Comparison of ENCODE assay signal across 29 mouse cellular contexts in the genomic region with DNA sequence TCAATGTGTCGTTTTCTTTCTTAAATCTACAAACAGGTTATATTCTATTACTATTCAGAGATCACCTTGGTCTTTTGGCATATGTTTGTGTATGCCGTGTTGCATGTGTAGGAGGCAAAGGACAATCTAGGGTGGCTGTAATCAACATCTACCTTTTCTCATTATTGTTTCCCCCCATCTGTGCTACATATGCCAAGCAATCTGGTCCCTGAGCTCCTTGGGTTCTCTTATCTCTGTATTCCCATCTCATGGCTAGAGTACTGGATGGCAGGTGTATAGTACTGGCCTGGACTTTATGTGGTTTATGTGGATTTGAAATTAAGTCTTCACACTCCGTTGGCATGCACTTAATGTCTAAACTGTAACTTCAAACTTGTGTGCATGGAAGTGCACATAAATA.
DNase-seq lines count a peak whose midpoint lies in the region; ATAC-seq lines count a peak whose summit lies in the region.
"Had no signal": no experiment of that assay in that cellular context is flagged by ENCODE, and none has a peak within 500 bp of the region (broad histone marks: within the 10 kb centered on the region; RNA-seq: fewer than 3 reads in every experiment).

No protein-coding gene starts in this region.

- 80% methylated on average over 3 of the region's 3 CpGs for WGBS in hindbrain, embryonic 10.5 days
- WGBS in hindbrain, embryonic 12.5 days: 79% methylated on average over 3 of the region's 3 CpGs

- H3K9me3 ChIP-seq in hindbrain, embryonic 10.5 days: no peaks in the 10 kb centered on the region
- no peaks in the 10 kb centered on the region for H3K9me3 ChIP-seq in hindbrain, embryonic 12.5 days (replicated peaks)
- H3K9me3 ChIP-seq: embryonic facial prominence, embryonic 10.5 days; embryonic facial prominence, embryonic 13.5 days; forebrain, embryonic 12.5 days; forebrain, embryonic 15.5 days; G1E; heart, embryonic 10.5 days; heart, embryonic 13.5 days; hindbrain, embryonic 13.5 days; intestine, embryonic 15.5 days had no signal

- H3K27ac ChIP-seq in hindbrain, embryonic 10.5 days: no peak overlapping the region
- no peak overlapping the region for H3K27ac ChIP-seq in hindbrain, embryonic 12.5 days
- H3K27ac ChIP-seq: embryonic facial prominence, embryonic 10.5 days; embryonic facial prominence, embryonic 13.5 days; forebrain, embryonic 12.5 days; forebrain, embryonic 15.5 days; heart, adult 2 months; heart, embryonic 10.5 days; heart, embryonic 13.5 days; hindbrain, embryonic 13.5 days; intestine, embryonic 15.5 days had no signal

- H3K4me3 ChIP-seq in hindbrain, embryonic 10.5 days: no peak overlapping the region
- no peak overlapping the region for H3K4me3 ChIP-seq in hindbrain, embryonic 12.5 days
- H3K4me3 ChIP-seq: embryonic facial prominence, embryonic 10.5 days; embryonic facial prominence, embryonic 13.5 days; erythroblast, embryonic 14.5 days; forebrain, embryonic 12.5 days; forebrain, embryonic 15.5 days; heart, adult 2 months; heart, embryonic 10.5 days; heart, embryonic 13.5 days; hindbrain, embryonic 13.5 days; intestine, embryonic 15.5 days had no signal

- H3K9ac ChIP-seq in hindbrain, embryonic 12.5 days: no peak overlapping the region
- H3K9ac ChIP-seq: embryonic facial prominence, embryonic 13.5 days; forebrain, embryonic 12.5 days; forebrain, embryonic 15.5 days; heart, embryonic 13.5 days; hindbrain, embryonic 13.5 days; intestine, embryonic 15.5 days had no signal

- no peaks in the 10 kb centered on the region for H3K36me3 ChIP-seq in hindbrain, embryonic 10.5 days
- H3K36me3 ChIP-seq in hindbrain, embryonic 12.5 days: no peaks in the 10 kb centered on the region
- H3K36me3 ChIP-seq: embryonic facial prominence, embryonic 10.5 days; embryonic facial prominence, embryonic 13.5 days; forebrain, embryonic 12.5 days; forebrain, embryonic 15.5 days; G1E; heart, embryonic 10.5 days; heart, embryonic 13.5 days; hindbrain, embryonic 13.5 days; intestine, embryonic 15.5 days had no signal

- peak; percentile 99 for ATAC-seq in cerebellum, adult (ENCODE audit: insufficient number of reproducible peaks, low FRiP score, low TSS enrichment)
- ATAC-seq in hindbrain, embryonic 12.5 days (ENCODE audit: low FRiP score): no peak
- ATAC-seq: forebrain, embryonic 15.5 days; hindbrain, embryonic 16.5 days; intestine, embryonic 15.5 days had no signal

- no peaks in the 10 kb centered on the region for H3K4me1 ChIP-seq in hindbrain, embryonic 10.5 days (replicated peaks)
- H3K4me1 ChIP-seq in hindbrain, embryonic 12.5 days: no peaks in the 10 kb centered on the region
- H3K4me1 ChIP-seq: embryonic facial prominence, embryonic 10.5 days; embryonic facial prominence, embryonic 13.5 days; forebrain, embryonic 12.5 days; forebrain, embryonic 15.5 days; heart, embryonic 10.5 days; heart, embryonic 13.5 days; hindbrain, embryonic 13.5 days; intestine, embryonic 15.5 days had no signal

- H3K4me2 ChIP-seq in hindbrain, embryonic 12.5 days (replicated peaks): no peak overlapping the region
- H3K4me2 ChIP-seq: embryonic facial prominence, embryonic 13.5 days; forebrain, embryonic 12.5 days; forebrain, embryonic 15.5 days; heart, embryonic 13.5 days; hindbrain, embryonic 13.5 days; intestine, embryonic 15.5 days had no signal

- H3K27me3 ChIP-seq in hindbrain, embryonic 10.5 days (ENCODE audit: insufficient read depth, poor library complexity, severe bottlenecking): no peaks in the 10 kb centered on the region
- H3K27me3 ChIP-seq in hindbrain, embryonic 12.5 days: no peaks in the 10 kb centered on the region
- H3K27me3 ChIP-seq: CH12.LX; embryonic facial prominence, embryonic 13.5 days; forebrain, embryonic 12.5 days; forebrain, embryonic 15.5 days; heart, embryonic 13.5 days; hindbrain, embryonic 13.5 days; intestine, embryonic 15.5 days had no signal

- DNase-seq in cerebellum, postnatal 4 days (ENCODE audit: low spot score in 2 of 2): no peak
- DNase-seq in cerebellum, adult 8-10 months: peak; percentile 33
- peak; percentile 12 for DNase-seq in cerebellum, postnatal 10 days
- no peak for DNase-seq in hindbrain, embryonic 10.5 days (ENCODE audit: low spot score)
- DNase-seq in gastrocnemius, postnatal 10 days: no peak
- DNase-seq in embryo, embryonic 10 days (ENCODE audit: low spot score): no peak
- DNase-seq: adrenal gland, adult 2 months; adrenal gland, postnatal 14 days; embryo, embryonic 11 days; gastrocnemius, postnatal 36 days; heart, adult 2 months; heart, postnatal 14 days; heart, postnatal 4 days; kidney, adult 11 months; kidney, adult 8-10 months had no signal

Comparison
In these comparisons a context has a peak if more than half of its experiments do, and no peak if none do; other contexts are left out.
1. DNase-seq: peak in cerebellum, adult 8-10 months (single experiment) and cerebellum, postnatal 10 days (2 of 2); none in cerebellum, postnatal 4 days (0 of 2), hindbrain, embryonic 10.5 days (single experiment), gastrocnemius, postnatal 10 days (single experiment) and embryo, embryonic 10 days (single experiment).